Mouse (Mus musculus) G1E (cell line): ENCODE data around the gene Gm17720. TPM values are rescaled to one million over a fixed set of nuclear protein-coding genes. Genes with fewer than 3 reads are reported as not detected.

Experiments used
- ATAC-seq: 2 replicates; pipeline ENCODE4 v1.8.0; 2016; ENCODE audit warnings: mild to moderate bottlenecking; ENCODE audit not compliant: insufficient number of reproducible peaks, poor library complexity, low FRiP score, severe bottlenecking; ENCODE audit errors: extremely low read depth
- DNase-seq: peaks from one replicate; pipeline ENCODE4 v3.0.0; 2012; ENCODE audit warnings: low spot score
- H3K27me3 ChIP-seq: 2 replicates; pipeline ENCODE4 v1.6.1; 2012; ENCODE audit warnings: mild to moderate bottlenecking, low read length, inconsistent platforms; ENCODE audit not compliant: insufficient read depth
- H3K36me3 ChIP-seq: replicated peaks from 2 replicates; pipeline ENCODE3; 2012; ENCODE audit warnings: mild to moderate bottlenecking, inconsistent platforms
- H3K4me1 ChIP-seq: 2 replicates; pipeline ENCODE4 v1.6.1; 2012; ENCODE audit warnings: low read depth, low read length, inconsistent platforms, mixed read lengths; ENCODE audit not compliant: insufficient read depth
- H3K4me3 ChIP-seq: 2 replicates; pipeline ENCODE4 v1.5.1; 2012; ENCODE audit warnings: low read depth, mild to moderate bottlenecking, inconsistent platforms, low read length, moderate library complexity, mixed read lengths
- H3K9me3 ChIP-seq: replicated peaks from 2 replicates; pipeline ENCODE4 v1.6.1; 2012; ENCODE audit warnings: inconsistent platforms
- CTCF ChIP-seq: IDR thresholded peaks from 2 replicates; pipeline ENCODE4 v1.5.1; 2012; ENCODE audit warnings: low read depth, low read length, inconsistent platforms, mixed read lengths
- GATA1 ChIP-seq: IDR thresholded peaks from 2 replicates; pipeline ENCODE4 v1.6.1; 2012; ENCODE audit warnings: borderline replicate concordance, low read length, inconsistent platforms, mixed read lengths
- GATA2 ChIP-seq: IDR thresholded peaks from 2 replicates; pipeline ENCODE4 v1.6.1; 2012; ENCODE audit warnings: low read depth, low read length, inconsistent platforms, borderline replicate concordance
- POLR2AphosphoS5 ChIP-seq: IDR thresholded peaks from 2 replicates; pipeline ENCODE4 v1.6.1; 2012; ENCODE audit warnings: low read depth, low read length, inconsistent platforms; ENCODE audit not compliant: insufficient replicate concordance
- TAL1 ChIP-seq: conservative IDR thresholded peaks from 2 replicates; pipeline ENCODE4 v1.6.1; 2012; ENCODE audit warnings: low read depth, low read length, inconsistent platforms, mixed read lengths
- polyA plus RNA-seq: library from polyadenylated mRNA; stranded (reverse); fragments of >175 nt; gene quantifications from 2 replicates; pipeline ENCODE4 v1.2.3, GENCODE M21; 2012
- total RNA-seq, 2 experiments: library from RNA; stranded (forward) in 1 of 2; stranded (reverse) in 1 of 2; fragments of 200-1000 nt in 1 of 2; fragments of >200 nt in 1 of 2; fragmentation: Nextera tagmentation in 1 of 2; gene quantifications; 2 replicates each; pipeline ENCODE4 v1.2.3; 2014 to 2017

Gm17720 gene
- total RNA-seq (2014; fragmentation: Nextera tagmentation) (not detected in 2 replicates), total RNA-seq (2017) (not detected in 2 replicates), polyA plus RNA-seq (not detected in 2 replicates)

DNA sequence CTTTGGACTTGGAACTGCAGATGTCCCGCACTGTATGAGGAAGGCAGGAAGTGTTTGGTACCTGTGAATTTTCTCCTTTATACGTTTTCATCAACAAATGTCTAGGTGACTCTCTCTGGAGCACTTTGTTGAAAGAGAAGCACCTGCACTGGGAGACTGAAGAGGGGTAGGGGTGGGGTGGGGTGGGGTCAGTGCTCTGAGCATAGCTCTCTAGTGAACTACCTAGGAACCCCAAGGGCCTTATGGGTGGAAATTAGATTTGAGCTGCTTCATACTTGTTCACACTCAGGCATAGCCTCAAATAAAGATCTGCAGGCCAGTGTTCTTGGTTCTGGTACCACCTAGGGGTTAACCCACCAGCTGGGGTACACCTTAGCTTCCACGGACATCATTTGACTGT, at the start of gene Gm17720:
Gene Gm17720, minus strand, starts transcription at position 101 of the 400 bp plus-strand sequence.
- Histone ChIP-seq H3K4me3 (no peak within 1 kb of the TSS), H3K27me3 (no peaks in the 10 kb centered on the region), H3K4me1 (no peaks in the 10 kb centered on the region), H3K9me3 (peaks cover 67% of the 10 kb centered on the region), H3K36me3 (no peaks in the 10 kb centered on the region)
- TF ChIP-seq POLR2AphosphoS5 (no peak), CTCF (no peak), GATA2 (no peak), TAL1 (no peak), GATA1 (no peak)
- no peak for ATAC-seq
- DNase-seq = no peak

DNA sequence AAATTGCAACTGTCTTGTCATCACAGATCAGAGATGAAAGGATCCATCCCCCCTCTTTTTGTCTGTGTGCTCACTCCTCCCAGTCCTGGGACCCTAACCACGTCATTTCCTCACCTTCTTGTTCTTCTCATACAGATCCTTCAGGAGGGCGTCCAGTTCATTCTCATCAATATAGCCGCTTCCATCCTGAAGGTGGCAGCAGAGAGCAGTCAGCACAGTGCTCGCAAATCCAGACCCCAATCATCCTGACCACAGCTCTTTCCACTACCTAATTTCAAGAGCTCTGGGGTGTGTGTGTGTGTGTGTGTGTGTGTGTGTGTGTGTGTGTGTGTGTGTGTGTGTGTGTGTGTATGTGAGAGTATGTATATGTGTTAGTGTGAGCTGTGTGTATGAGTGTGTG, 43.0 kb upstream of the Gm17720 start:
- H3K4me3 ChIP-seq = no peak overlapping the region
- ATAC-seq (no peak), DNase-seq (no peak)
- peaks cover 56% of the 10 kb centered on the region for H3K9me3 ChIP-seq
- H3K4me1 ChIP-seq = no peaks in the 10 kb centered on the region
- H3K27me3 ChIP-seq = no peaks in the 10 kb centered on the region
- TF ChIP-seq POLR2AphosphoS5 (no peak), GATA1 (no peak), GATA2 (no peak), CTCF (no peak), TAL1 (no peak)
- no peaks in the 10 kb centered on the region for H3K36me3 ChIP-seq

DNA sequence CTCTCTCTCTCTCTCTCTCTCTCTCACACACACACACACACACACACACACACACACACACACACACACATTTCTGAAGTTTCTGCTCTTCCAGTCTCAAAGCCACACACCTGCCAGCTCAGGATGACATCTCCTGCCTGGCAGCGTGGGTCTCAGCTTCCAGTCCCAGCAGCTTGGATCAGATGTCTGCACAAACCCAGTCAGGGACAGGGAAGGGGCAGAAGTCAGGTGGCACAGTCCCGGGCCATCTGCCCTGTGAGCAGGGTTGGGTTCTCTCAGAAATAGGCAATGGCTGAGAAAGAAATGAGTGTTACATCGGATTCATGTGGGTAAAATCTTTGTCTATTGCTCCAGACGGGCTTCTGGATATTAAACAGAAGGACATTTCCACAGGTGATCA, 38.2 kb upstream of the Gm17720 start:
- TF ChIP-seq GATA1 (no peak), POLR2AphosphoS5 (no peak), TAL1 (no peak), GATA2 (no peak), CTCF (no peak)
- no peaks in the 10 kb centered on the region for H3K27me3 ChIP-seq
- peaks cover 58% of the 10 kb centered on the region for H3K9me3 ChIP-seq
- no peak for DNase-seq
- H3K4me1 ChIP-seq = no peaks in the 10 kb centered on the region
- H3K4me3 ChIP-seq = no peak overlapping the region
- no peak for ATAC-seq
- no peaks in the 10 kb centered on the region for H3K36me3 ChIP-seq

DNA sequence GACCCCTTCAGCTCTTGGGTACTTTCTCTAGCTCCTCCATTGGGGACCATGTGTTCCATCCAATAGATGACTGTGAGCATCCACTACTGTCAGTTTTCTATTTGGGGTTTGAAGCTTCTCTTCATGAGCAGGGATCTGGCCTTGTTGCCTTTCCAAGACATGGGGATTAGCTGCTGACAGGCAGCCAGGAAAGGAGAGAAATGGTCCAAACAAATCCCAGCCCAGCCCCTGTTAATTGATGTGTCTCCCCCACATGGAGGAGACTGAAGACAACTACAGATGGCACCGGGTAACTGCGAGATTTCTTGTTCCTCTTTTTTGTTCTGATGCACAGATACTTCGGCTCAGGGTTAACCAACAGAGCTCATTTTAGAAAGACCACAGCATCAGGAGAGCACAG, 37.6 kb upstream of the Gm17720 start:
- TF ChIP-seq POLR2AphosphoS5 = no peak
- no peak for TF ChIP-seq GATA1
- no peak for TF ChIP-seq TAL1
- no peak for TF ChIP-seq GATA2
- TF ChIP-seq CTCF = no peak
- Histone ChIP-seq H3K36me3 (no peaks in the 10 kb centered on the region), H3K9me3 (peaks cover 56% of the 10 kb centered on the region), H3K4me1 (no peaks in the 10 kb centered on the region), H3K4me3 (no peak overlapping the region), H3K27me3 (no peaks in the 10 kb centered on the region)
- DNase-seq = no peak
- ATAC-seq = no peak

DNA sequence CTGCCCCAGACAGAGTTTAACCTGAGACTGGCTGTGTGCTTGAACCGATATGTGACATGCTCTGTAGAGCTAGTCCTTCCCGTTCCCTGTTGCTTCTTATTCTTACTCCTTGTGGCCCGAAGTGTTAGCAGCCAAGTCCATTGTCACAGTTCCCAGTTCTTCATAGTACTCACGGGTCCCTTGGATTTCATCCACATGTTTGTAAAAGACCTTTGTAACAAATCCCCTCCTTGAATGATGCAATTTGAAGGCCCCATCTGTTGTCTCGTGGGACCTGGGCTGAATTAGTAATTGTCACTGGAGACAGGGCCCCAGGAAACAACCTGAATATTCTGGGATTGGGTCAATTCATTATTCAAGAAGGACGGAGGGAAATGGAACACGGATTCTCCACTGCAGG, 33.0 kb upstream of the Gm17720 start:
- TF ChIP-seq TAL1 (no peak), POLR2AphosphoS5 (no peak), GATA1 (no peak), GATA2 (no peak), CTCF (no peak)
- Histone ChIP-seq H3K4me1 (no peaks in the 10 kb centered on the region), H3K36me3 (no peaks in the 10 kb centered on the region), H3K27me3 (no peaks in the 10 kb centered on the region), H3K4me3 (no peak overlapping the region), H3K9me3 (peaks cover 58% of the 10 kb centered on the region)
- DNase-seq = no peak
- ATAC-seq = no peak

DNA sequence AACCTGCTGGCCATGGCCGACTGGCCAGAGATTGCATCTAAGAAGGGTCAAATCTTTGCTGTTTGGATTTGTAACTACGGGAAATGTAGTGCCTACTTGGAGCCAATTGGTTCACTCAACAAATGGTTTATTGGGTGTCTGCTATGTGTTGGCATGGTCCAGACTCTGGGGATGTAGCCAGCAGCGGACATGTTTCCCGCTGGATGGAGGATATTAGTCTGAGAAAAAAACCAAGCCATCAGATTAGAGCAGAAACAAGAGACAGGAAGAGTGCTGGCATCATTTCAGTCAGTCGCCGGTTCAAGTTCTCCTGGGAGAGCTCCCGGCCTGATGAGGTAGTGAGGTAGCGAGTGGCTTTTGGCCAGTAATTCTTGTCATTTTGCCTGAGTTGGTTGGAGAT, 31.7 kb upstream of the Gm17720 start:
- no peak for TF ChIP-seq GATA1
- no peak for TF ChIP-seq CTCF
- no peak for TF ChIP-seq GATA2
- no peak overlapping the region for H3K4me3 ChIP-seq

DNA sequence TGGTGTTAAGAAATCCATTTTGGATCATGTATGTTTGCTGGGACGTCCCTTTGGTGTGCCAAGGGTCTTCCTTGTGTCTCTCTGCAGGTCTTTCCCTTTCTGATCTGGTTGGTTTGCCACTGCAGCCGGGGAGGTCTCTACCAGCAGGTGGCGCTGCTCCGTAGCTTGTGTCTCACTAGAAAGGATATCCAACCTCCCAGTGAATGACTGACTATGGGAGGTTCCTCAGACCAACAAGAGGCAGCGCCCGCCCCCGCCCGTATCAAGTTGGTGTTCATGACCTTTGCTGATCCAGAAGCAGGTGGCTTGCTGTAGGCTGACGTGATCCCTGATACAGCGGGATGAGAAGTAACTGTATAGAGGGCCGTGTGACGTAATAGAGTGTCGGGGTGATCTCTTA, 28.0 kb upstream of the Gm17720 start:
- ATAC-seq (no peak), DNase-seq (no peak)
- Histone ChIP-seq H3K4me1 (no peaks in the 10 kb centered on the region), H3K4me3 (no peak overlapping the region), H3K27me3 (no peaks in the 10 kb centered on the region), H3K9me3 (peaks cover 73% of the 10 kb centered on the region), H3K36me3 (no peaks in the 10 kb centered on the region)
- no peak for TF ChIP-seq GATA1
- TF ChIP-seq CTCF = no peak
- TF ChIP-seq POLR2AphosphoS5 = no peak
- TF ChIP-seq GATA2 = no peak
- TF ChIP-seq TAL1 = no peak

More for the DNA sequence above, 31.7 kb upstream of the Gm17720 start:
- H3K9me3 ChIP-seq = peaks cover 64% of the 10 kb centered on the region
- no peak for ATAC-seq
- H3K36me3 ChIP-seq = no peaks in the 10 kb centered on the region
- no peak for DNase-seq
- H3K27me3 ChIP-seq = no peaks in the 10 kb centered on the region
- no peaks in the 10 kb centered on the region for H3K4me1 ChIP-seq
